Mouse (Mus musculus): ENCODE results near the gene Gjc1. TPM values are rescaled to one million over a fixed set of nuclear protein-coding genes. Genes with fewer than 3 reads are reported as not detected.

Gene Gjc1
- polyA plus RNA-seq (2021; fragmentation: Nextera tagmentation): 0.64 and 1.4 TPM in 2 replicates
- long read RNA-seq, experiment 1: 0 reads
- long read RNA-seq, experiment 2, partial matches to known transcripts: 0 of 7 reads
- long read RNA-seq, experiment 2, other reads (novel, unspliced or antisense): 1 of 7 reads

GRCm38 (mm10) chr11:102819021-102819782, at the start of gene Gjc1:
Gene Gjc1, minus strand, starts transcription at chr11:102819700.

GRCm38 (mm10) chr11:102835549-102835948, 16.0 kb upstream of the Gjc1 start, which contains the start of gene Higd1b:
Gene Higd1b, plus strand, starts transcription at chr11:102835849.

DNA sequence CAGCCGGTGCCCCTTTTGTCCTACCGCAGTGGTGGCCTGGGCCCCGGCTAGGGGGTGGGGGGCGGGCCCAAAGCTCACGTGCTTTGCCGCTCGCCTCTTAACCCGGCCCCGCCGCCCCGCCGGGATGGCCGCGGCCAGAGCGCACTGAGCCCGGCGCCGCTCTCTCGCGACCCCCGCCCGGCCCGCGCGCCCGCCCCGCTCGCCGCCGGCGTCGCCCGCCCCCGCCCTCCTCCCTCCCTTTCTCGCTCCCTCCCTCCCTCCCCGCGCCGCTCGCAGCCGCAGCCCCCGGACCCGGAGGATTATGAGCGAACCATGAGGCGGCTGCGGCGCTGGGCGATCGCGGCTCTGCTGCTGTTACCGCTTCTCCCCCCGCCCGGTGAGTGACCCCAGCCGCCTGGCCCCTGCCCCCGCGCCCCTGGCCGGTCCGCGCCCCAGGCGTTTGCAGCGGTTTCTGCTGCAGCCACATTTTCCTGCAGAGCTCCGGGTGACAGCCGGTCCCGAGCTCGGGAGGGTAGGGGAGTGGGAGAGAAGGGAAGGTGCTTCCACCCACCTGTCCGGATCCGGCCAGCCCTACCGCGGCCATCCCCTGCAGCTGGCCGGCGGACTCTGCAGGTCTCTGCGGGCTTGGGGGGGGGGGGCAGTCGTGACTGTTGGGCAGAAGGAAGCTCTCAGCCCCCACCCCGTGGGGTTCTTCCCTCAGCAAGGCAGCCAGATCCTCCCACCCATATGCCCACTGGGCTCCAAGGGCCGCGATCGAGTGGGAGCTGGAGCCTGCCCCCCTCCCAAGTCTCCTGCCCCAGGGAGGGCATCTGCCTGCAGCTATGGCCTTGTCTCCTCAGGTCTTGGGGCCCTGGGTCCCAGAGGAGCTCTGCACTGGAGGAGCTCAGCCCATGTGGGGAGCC, 57.9 kb downstream of the Gjc1 start, which contains the start of gene Adam11:
Gene Adam11, plus strand, starts transcription at position 131 of the 902 bp plus-strand sequence.

Other genes with a start within 250 kb of the Gjc1 start
- 4.4 and 8.1 TPM in 2 replicates for gene Gm11627, start 240.2 kb downstream of the Gjc1 start, polyA plus RNA-seq (2021; fragmentation: Nextera tagmentation)
- gene Fzd2, start 215.3 kb downstream of the Gjc1 start, polyA plus RNA-seq (2021; fragmentation: Nextera tagmentation): 0.64 and 1.2 TPM in 2 replicates
- gene Meioc, start 156.0 kb downstream of the Gjc1 start, polyA plus RNA-seq (2021; fragmentation: Nextera tagmentation): 0.04 and 0.06 TPM in 2 replicates
- 36.4 and 37.0 TPM in 2 replicates for gene Ccdc43, start 121.9 kb downstream of the Gjc1 start, polyA plus RNA-seq (2021; fragmentation: Nextera tagmentation)
- gene Adam11, start 58.3 kb downstream of the Gjc1 start, polyA plus RNA-seq (2021; fragmentation: Nextera tagmentation): 28.1 and 30.5 TPM in 2 replicates
- gene Higd1b, start 16.1 kb upstream of the Gjc1 start, polyA plus RNA-seq (2021; fragmentation: Nextera tagmentation): 9.8 and 13.4 TPM in 2 replicates
- 64.9 and 69.3 TPM in 2 replicates for gene Eftud2, start 61.3 kb upstream of the Gjc1 start, polyA plus RNA-seq (2021; fragmentation: Nextera tagmentation)
- gene Ccdc103, start 61.5 kb upstream of the Gjc1 start, polyA plus RNA-seq (2021; fragmentation: Nextera tagmentation): 5.6 and 6.7 TPM in 2 replicates
- gene Fam187a, start 65.5 kb upstream of the Gjc1 start, polyA plus RNA-seq (2021; fragmentation: Nextera tagmentation): 0.18 TPM in 1 of 2 replicates, not detected in the other
- 135 and 164 TPM in 2 replicates for gene Gfap, start 81.2 kb upstream of the Gjc1 start, polyA plus RNA-seq (2021; fragmentation: Nextera tagmentation)
- gene Kif18b, start 105.4 kb upstream of the Gjc1 start, polyA plus RNA-seq (2021; fragmentation: Nextera tagmentation): 0.04 TPM in 1 of 2 replicates, not detected in the other
- gene C1ql1, start 127.0 kb upstream of the Gjc1 start, polyA plus RNA-seq (2021; fragmentation: Nextera tagmentation): 1.5 and 1.6 TPM in 2 replicates
- 331 and 373 TPM in 2 replicates for gene Nmt1, start 208.5 kb upstream of the Gjc1 start, polyA plus RNA-seq (2021; fragmentation: Nextera tagmentation)
- gene Dcakd, start 208.6 kb upstream of the Gjc1 start, polyA plus RNA-seq (2021; fragmentation: Nextera tagmentation): 30.5 and 36.4 TPM in 2 replicates